Mouse (Mus musculus): Measurements from ENCODE around the gene Ggnbp2.

Ggnbp2 gene

GRCm38 (mm10) chr11:84822487-84822886, 48.1 kb downstream of the Ggnbp2 start:
- peak; percentile 16 for DNase-seq

- peak; percentile 41 for DNase-seq
Observed at GRCm38 (mm10) chr11:84821131-84821770, 49.4 kb downstream of the Ggnbp2 start.

GRCm38 (mm10) chr11:84818961-84819692, 51.5 kb downstream of the Ggnbp2 start, which contains the start of gene Mrm1:
Mrm1 (minus strand) TSS chr11:84819515.
- peak; percentile 93 for DNase-seq

- peak; percentile 68 for DNase-seq
Observed at GRCm38 (mm10) chr11:84818085-84818960, 52.3 kb downstream of the Ggnbp2 start.

- no peak for DNase-seq
Observed at GRCm38 (mm10) chr11:84817362-84817761, 53.3 kb downstream of the Ggnbp2 start.

DNA sequence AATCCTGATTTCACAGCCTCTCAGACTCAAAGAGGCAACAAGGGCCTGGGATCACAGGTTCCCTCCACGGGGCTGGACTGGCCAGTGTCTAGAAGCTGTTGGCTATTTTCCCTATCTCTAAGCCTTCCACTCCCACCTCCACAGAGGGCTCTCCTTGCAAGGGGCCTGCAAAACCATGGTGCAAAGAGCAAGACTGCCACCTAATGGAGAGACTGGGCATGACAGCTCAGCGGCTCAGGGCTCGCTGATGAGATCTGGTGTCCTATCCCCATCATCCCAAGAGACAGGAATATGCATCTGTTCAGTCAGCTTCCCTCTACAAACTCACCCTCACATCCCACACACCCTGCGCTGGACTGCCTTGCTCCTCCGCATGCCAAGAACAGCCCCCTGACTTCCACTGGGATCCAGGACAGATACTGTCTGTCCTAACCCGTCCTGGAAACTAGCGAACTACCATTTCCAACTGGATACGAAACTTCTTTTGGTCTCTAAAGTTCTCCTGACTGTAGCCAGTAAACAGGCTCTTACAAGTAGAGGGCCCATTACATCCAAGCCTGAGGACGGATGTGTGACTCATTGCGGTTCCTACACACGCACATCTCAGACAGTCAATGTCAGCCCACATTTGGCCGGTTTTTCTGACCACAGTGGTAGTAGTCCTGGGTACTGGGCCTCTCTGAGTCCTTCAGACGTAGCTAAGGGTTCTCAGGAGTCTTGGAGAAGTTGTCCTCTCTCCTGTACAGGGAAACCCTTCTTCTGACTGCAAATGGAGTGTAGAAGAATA, 56.7 kb downstream of the Ggnbp2 start:
- DNase-seq, result no peak

- no peak for DNase-seq
Observed at GRCm38 (mm10) chr11:84804373-84804772, 66.2 kb downstream of the Ggnbp2 start.

GRCm38 (mm10) chr11:84797627-84798353, 72.8 kb downstream of the Ggnbp2 start:
- peak; percentile 47 for DNase-seq

GRCm38 (mm10) chr11:84797026-84797425, 73.6 kb downstream of the Ggnbp2 start:
- DNase-seq, result no peak

DNA sequence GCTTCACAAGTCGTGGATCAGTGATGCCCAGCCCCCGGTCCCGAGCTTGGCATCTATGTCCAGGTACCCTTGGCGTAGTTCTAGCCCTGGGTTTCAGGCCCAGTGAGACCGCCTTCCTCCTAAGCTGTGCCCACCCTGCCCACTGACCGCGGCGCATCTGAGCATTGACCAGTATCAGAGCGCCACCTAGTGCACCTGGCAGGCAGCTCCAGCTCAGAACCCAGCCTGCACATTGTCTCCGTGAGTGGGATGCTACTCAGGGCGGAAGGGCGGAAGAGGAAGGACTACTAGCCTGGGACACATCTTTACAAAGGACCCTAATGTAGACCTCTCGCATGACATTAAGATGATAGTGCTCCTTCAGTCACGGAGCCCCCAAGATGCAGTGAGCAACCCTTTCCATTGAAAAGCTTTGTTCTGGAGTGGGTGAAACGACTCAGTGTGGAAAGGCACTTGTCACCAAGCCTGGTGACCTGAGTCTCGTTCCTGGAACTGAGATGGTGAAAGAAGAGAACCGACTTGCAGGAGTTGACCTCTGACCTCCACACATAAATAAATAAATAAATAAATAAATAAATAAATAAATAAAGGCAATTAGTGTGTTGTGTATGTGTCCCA, 76.0 kb downstream of the Ggnbp2 start:
- DNase-seq, result peak; percentile 72

- no peak for DNase-seq
Observed at GRCm38 (mm10) chr11:84793545-84793944, 77.1 kb downstream of the Ggnbp2 start.

GRCm38 (mm10) chr11:84790383-84790782, 80.2 kb downstream of the Ggnbp2 start:
- no peak for DNase-seq

Data from cerebellum, adult 11-12 months (tissue).